Mouse (Mus musculus) liver, adult 10 weeks (tissue): ENCODE measurements around the gene Ccnd1. TPM values are rescaled to one million over a fixed set of nuclear protein-coding genes. Genes with fewer than 3 reads are reported as not detected.

Experiments used
- polyA plus RNA-seq: library from polyadenylated mRNA; stranded (reverse); fragments of 350-450 nt; fragmentation: Illumina TruSeq; extraction: RNeasy Lipid Tissue Mini Kit (QIAGEN cat#74804); gene quantifications from one replicate; pipeline ENCODE4 v1.2.3, GENCODE M21; 2014; ENCODE audit warnings: low read depth, low replicate concordance

The Ccnd1 gene
- 27.4 TPM for polyA plus RNA-seq

DNA sequence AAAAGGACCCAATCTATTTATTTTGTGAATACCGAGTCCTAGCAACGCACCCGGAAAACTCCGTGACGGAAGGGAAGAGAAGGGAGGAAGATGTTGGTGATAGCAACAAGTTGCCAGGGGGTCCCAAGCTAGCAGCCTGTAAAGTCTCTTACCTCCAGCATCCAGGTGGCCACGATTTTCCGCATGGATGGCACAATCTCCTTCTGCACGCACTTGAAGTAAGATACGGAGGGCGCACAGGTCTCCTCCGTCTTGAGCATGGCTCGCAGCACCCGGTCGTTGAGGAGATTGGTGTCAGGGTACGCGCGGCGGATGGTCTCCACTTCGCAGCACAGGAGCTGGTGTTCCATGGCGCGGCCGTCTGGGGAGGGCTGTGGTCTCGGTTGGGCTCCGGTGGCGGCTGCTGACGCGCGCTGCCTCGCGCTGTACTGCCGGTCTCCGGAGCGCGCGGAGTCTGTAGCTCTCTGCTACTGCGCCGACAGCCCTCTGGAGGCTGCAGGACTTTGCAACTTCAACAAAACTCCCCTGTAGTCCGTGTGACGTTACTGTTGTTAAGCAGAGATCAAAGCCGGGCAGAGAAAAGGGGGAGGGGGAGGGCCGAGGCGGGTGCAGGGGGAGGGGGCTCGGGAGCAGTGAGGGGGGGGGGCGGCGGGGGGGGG, at the start of gene Ccnd1:
Ccnd1 (minus strand) TSS at position 582 of the 659 bp plus-strand sequence.

DNA sequence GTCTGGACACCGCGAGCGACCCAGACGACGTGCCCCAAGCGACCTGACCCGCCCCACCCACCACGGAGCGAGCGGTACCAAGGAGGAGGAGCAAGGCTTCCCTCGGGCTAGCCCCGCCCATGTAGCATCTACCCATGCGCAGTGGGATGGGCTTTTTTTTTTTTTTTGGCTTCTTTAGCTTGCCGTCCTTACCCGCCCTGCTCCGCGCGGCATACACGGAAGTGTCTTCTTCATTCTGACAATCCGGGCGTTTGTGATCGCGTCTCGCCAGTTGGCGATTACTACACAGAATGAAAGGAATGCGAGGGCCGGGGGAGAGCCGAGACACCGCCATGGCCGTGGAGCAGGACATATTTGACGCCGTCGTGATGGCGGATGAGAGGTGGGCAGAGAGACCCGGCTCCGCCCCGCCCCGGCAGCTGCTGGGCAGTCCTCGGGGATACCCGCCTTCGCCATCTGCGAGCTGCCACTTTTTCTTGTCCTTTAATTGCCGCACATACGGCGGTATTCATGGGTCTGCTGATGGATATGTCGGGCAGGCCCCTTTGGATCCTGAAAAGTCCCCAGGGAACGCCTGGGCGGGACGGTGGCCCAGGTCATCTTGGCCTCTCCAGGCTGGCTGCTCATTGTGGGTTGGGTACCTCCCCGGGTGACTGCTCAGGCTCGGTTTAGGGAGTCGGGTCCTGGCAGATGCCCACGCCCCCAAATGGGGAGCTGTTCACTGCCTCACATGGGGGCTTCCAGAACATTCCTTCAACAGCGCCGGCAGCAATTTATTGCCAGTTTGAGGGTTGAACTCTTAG, 24.6 kb downstream of the Ccnd1 start, which contains the start of gene LTO1:
LTO1 (plus strand) TSS at position 153 of the 803 bp plus-strand sequence.

DNA sequence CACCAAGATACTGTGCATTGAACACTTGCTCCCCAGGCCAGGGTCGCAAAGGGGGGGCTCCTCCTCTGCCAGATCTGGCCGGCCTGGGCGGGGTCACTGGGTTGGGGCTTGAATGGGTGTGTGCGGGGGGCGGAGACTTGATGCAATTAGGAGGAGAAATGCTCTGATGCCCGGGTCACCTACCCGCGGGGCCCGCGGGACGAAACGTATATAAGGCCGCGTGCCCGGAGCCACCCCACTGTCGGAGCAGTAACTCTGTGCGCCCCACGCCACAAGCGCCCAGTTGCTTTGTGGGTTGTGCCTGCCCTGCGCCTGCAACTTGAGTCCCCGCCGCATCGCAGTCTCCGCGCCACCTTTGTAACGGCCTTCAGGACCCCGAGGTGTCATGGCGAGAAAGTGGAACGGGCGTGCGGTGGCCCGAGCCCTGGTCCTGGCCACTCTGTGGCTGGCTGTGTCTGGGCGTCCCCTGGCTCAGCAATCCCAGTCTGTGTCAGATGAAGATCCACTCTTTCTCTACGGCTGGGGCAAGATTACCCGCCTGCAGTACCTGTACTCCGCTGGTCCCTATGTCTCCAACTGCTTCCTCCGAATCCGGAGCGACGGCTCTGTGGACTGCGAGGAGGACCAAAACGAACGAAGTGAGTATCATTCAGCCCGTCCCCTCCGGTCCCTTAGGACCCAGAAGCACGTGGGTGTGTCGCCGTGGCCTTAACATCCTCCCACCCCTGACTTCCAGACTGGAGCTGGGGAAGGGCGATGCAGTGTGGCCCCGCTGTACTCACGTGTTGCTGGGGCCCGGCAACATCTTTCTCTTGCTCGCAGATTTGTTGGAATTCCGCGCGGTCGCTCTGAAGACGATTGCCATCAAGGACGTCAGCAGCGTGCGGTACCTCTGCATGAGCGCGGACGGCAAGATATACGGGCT, 43.2 kb downstream of the Ccnd1 start, which contains the start of gene Fgf15:
Fgf15 (plus strand) TSS at position 238 of the 925 bp plus-strand sequence.

Other genes starting within 250 kb of the Ccnd1 start
- 1.1 TPM for gene Ano1, start 188.0 kb downstream of the Ccnd1 start, polyA plus RNA-seq
- not detected for gene Fgf3, start 101.8 kb downstream of the Ccnd1 start, polyA plus RNA-seq
- gene Fgf4, start 92.6 kb downstream of the Ccnd1 start, polyA plus RNA-seq: not detected
- gene Fgf15, start 43.4 kb downstream of the Ccnd1 start, polyA plus RNA-seq: not detected
- gene LTO1, start 24.8 kb downstream of the Ccnd1 start, polyA plus RNA-seq: 4.1 TPM